Mouse (Mus musculus) thymus, postnatal 14 days (tissue): ENCODE data around the gene Tmub2.

ENCODE experiments used
- DNase-seq: peaks from one replicate; pipeline ENCODE4 v3.0.0; 2021

Gene Tmub2

DNA sequence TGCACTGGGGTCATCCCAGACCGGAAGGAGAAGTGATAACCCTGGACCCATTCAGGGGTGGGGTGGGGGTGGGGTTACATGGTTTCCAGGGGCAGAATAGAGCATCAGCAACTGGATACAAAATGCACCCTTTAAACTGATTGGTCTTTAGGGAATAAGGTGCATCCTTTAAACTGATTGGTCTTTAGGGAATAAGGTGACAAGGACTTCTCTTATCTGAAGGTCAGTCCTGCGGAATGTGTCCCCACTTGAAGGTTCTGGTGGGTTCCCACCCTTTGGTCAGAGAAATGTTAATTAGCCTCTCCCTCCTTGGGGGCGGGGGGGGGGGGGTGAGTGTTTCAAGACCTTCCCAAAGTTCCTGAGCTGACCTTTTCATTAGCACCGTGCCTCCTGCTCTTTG, 47.1 kb downstream of the Tmub2 start:
- DNase-seq: no peak

DNA sequence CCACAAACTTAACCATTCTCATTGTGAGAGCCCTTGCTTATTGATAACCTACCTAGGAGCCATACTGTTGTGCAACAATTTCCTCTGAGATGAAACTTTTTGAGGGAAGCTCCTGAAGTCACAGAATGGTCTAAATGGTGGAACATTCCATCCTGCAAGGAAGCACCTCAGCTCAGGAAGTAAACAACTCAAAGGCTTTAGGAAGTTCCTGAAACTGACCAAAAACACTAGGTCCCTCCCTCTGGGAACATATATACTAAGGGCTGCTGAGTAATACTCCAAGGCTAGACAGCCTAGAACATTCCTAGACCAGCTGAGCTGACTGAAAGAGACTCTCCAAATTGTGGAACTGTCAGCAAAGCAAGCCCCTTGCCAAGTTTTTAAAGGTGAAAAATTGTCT, 48.3 kb downstream of the Tmub2 start:
- no peak for DNase-seq

DNA sequence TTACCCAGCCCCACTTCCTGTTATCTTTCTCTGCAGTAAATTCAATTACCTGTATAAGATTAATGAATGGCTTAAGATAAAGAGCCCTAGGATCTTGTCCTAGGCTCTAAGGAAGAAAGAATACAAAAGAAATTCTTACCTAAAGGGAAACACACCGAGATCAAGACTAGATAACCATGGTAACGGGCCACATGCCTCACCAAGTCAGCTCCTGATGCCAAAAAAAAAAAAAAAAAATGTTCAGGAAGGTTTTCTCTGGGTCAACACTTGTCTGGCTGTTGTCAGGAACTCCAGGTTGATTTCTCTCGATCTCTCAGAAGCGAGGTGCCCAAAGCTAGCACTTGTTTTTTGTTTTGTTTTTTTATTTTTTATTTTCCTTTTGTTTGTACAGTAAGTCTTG, 49.3 kb downstream of the Tmub2 start:
- DNase-seq: no peak

DNA sequence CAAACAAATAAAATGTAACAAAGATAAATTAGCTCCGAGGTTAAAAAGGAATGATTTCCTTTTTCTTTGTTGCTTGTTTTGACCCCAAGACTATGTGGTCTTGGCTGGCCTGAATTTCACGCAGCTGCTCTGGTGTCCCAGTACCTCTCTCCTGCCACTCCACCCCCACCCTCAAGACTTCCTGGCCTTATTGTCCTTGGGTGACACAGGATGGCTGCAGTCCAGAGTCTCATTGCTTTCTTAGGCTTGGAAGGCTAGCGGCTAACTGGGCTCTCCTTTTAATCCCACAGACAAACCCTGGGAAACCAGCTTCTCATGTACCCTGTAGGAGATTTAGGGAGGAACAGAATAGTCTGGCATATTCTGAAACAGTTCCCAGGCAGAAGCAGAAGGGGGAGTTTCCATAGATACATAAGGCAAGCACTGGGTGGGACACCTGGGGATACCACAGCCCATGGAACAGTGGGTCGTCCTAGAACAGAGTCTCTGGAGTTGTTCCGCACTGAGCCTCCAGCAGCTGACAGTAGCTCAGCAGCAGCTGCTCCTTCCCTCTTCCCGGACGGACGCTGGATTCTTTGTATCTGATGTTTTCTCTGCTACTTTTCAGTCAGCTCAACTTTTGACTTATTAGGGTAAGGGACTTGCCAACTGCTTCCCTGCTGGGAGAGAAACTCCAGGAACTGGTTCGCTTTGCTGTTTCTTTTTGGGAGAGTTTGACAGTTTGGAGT, 50.4 kb downstream of the Tmub2 start:
- no peak for DNase-seq

DNA sequence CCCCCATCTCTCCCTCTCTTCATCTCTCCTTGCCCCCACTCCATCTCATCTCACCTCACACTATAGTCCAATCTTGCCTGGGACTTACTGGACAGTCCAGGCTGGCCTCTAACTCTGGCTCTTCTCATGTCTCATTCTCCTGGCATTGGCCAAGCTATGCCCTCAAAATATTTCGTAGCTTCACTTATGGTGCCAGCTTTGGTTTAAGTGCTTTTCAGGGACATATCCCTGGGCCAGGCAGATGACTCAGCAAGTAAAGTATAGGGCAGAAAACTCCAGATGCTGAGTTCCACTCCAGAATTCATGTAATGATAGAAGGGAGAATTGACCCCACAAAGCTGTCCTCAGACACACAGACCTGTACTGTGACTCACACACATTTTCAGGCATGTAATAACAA, 51.5 kb downstream of the Tmub2 start:
- no peak for DNase-seq

DNA sequence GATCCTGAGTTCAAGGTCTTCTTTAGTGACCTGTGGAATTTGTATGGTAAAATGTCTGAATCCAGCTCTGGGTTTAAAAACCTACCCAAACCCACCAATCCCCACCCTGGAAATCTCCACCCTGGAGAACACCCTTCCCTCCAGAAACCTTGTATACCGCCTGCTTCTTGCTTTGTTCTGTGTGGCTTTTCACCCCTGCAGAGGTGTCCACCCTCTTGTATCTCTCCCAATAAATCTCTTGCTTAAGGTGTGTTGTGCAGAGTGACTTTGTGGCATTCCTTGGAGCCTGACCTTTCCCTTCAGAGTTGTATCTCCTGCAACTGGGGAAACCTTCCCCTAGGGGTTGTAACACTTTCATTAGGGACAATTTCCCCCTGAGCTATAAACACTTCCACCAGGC, 53.2 kb downstream of the Tmub2 start:
- no peak for DNase-seq

DNA sequence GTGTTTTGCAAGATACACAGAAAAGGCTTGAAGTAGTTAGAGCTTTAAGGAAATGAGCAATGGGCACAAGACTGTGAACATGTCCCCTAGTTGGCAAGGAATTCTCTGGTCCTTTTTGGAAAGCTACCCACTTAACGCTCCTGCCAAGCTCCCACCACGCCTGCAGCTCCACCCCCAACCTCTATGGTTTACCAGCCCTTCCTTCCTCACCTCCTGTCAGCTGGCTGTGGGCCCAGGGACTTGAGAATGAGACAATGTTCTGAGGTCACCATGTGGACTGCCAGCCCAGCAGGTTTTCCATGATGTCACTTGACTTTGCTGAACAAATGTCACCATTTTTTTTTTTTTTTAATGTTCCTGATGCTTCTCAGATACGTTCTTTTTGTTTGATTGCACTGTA, 53.8 kb downstream of the Tmub2 start:
- no peak for DNase-seq
